Mouse (Mus musculus) G1E (cell line): ENCODE measurements at regions not wholly inside any gene's neighbourhood (a gene's known extent, or its start where the extent isn't known, plus 50 kb on each side); places are given as distances from the start of the nearest gene placed in this dataset.

ENCODE experiments used
- CTCF ChIP-seq: IDR thresholded peaks from 2 replicates; pipeline ENCODE4 v1.5.1; 2012; ENCODE audit warnings: low read depth, low read length, inconsistent platforms, mixed read lengths
- GATA1 ChIP-seq: IDR thresholded peaks from 2 replicates; pipeline ENCODE4 v1.6.1; 2012; ENCODE audit warnings: borderline replicate concordance, low read length, inconsistent platforms, mixed read lengths
- GATA2 ChIP-seq: IDR thresholded peaks from 2 replicates; pipeline ENCODE4 v1.6.1; 2012; ENCODE audit warnings: low read depth, low read length, inconsistent platforms, borderline replicate concordance

DNA sequence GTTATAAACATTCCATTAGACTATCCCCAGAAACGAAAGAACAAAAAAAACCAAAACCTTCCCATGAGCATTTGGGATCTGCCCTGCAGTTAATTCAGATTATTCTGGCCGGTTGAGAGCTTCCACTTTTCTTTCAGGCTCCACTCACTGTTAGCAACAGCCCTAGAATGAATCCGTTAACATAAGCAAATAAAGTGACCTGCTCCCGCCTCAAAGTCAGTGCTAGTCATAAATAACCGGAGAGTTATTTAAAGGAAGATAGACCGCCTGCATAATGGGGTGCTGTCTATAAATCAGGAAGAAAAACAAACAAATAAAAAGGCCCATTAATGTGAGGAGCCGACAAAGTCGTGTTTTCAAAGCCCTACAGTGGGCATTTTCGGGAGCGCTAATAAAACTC, 103.3 kb downstream of the Tbx4 start:
- no peak for TF ChIP-seq CTCF
- no peak for TF ChIP-seq GATA2
- no peak for TF ChIP-seq GATA1
